Mouse (Mus musculus) testis, adult 2 months (tissue): ENCODE data around the gene Mapk14. TPM values are rescaled to one million over a fixed set of nuclear protein-coding genes. Genes with fewer than 3 reads are reported as not detected.

Experiments
- H3K27ac ChIP-seq: fragments of 200-500 bp; 2 replicates; pipeline ENCODE4 v1.5.1; 2012; ENCODE audit warnings: low read depth, low read length; ENCODE audit not compliant: control insufficient read depth, insufficient read depth
- H3K27me3 ChIP-seq: fragments of 200-500 bp; 2 replicates; pipeline ENCODE4 v1.6.1; 2012; ENCODE audit warnings: mild to moderate bottlenecking, low read length, moderate library complexity; ENCODE audit not compliant: control insufficient read depth, insufficient read depth
- H3K36me3 ChIP-seq: fragments of 200-500 bp; 2 replicates; pipeline ENCODE4 v1.6.1; 2012; ENCODE audit warnings: mild to moderate bottlenecking, low read length; ENCODE audit not compliant: control insufficient read depth, insufficient read depth
- H3K4me1 ChIP-seq: fragments of 200-500 bp; 2 replicates; pipeline ENCODE4 v1.6.1; 2012; ENCODE audit warnings: low read length; ENCODE audit not compliant: control insufficient read depth, insufficient read depth
- H3K4me3 ChIP-seq: fragments of 200-500 bp; 2 replicates; pipeline ENCODE4 v1.5.1; 2012; ENCODE audit warnings: low read depth, mild to moderate bottlenecking, low read length, moderate library complexity, mixed read lengths; ENCODE audit not compliant: control insufficient read depth
- CTCF ChIP-seq: fragments of 200-500 bp; IDR thresholded peaks from 2 replicates; pipeline ENCODE4 v1.5.1; 2012; ENCODE audit warnings: low read depth, mild to moderate bottlenecking, inconsistent platforms, low read length, moderate library complexity; ENCODE audit not compliant: control insufficient read depth, insufficient read depth, insufficient replicate concordance
- POLR2A ChIP-seq: fragments of 200-500 bp; IDR thresholded peaks from 2 replicates; pipeline ENCODE4 v1.6.1; 2012; ENCODE audit warnings: low read depth, mild to moderate bottlenecking, inconsistent platforms, low read length, moderate library complexity; ENCODE audit not compliant: control insufficient read depth
- polyA plus RNA-seq: library from polyadenylated mRNA; depleted of rRNA; stranded (reverse); fragments of >200 nt; gene quantifications from 2 replicates; pipeline ENCODE4 v1.2.3, GENCODE M21; 2012

Gene Mapk14
- polyA plus RNA-seq, 1 experiment, result 14.2 TPM

- no peak for TF ChIP-seq POLR2A
- TF ChIP-seq CTCF, result no peak
- no peaks in the 10 kb centered on the region for H3K4me1 ChIP-seq
- no peak overlapping the region for H3K27ac ChIP-seq
- no peaks in the 10 kb centered on the region for H3K36me3 ChIP-seq
- no peak overlapping the region for H3K4me3 ChIP-seq
- no peaks in the 10 kb centered on the region for H3K27me3 ChIP-seq
Observed at GRCm38 (mm10) chr17:28708989-28709388, 17.9 kb downstream of the Mapk14 start.

- no peak for TF ChIP-seq CTCF
- no peak for TF ChIP-seq POLR2A
- Histone ChIP-seq H3K4me1 (no peaks in the 10 kb centered on the region), H3K36me3 (no peaks in the 10 kb centered on the region), H3K4me3 (no peak overlapping the region), H3K27me3 (no peaks in the 10 kb centered on the region), H3K27ac (no peak overlapping the region)
Observed at GRCm38 (mm10) chr17:28709552-28710290, 18.6 kb downstream of the Mapk14 start.

- Histone ChIP-seq H3K4me1 (no peaks in the 10 kb centered on the region), H3K36me3 (no peaks in the 10 kb centered on the region), H3K27me3 (no peaks in the 10 kb centered on the region), H3K4me3 (no peak overlapping the region), H3K27ac (no peak overlapping the region)
- no peak for TF ChIP-seq CTCF
- no peak for TF ChIP-seq POLR2A
Observed at GRCm38 (mm10) chr17:28710291-28710688, 19.2 kb downstream of the Mapk14 start.

GRCm38 (mm10) chr17:28711237-28711636 is 20.1 kb downstream of the Mapk14 start:
- Histone ChIP-seq H3K4me1 (no peaks in the 10 kb centered on the region), H3K4me3 (no peak overlapping the region), H3K36me3 (no peaks in the 10 kb centered on the region), H3K27ac (no peak overlapping the region), H3K27me3 (no peaks in the 10 kb centered on the region)
- TF ChIP-seq CTCF (no peak), POLR2A (no peak)

- Histone ChIP-seq H3K27ac (no peak overlapping the region), H3K4me3 (no peak overlapping the region), H3K27me3 (no peaks in the 10 kb centered on the region), H3K36me3 (no peaks in the 10 kb centered on the region), H3K4me1 (no peaks in the 10 kb centered on the region)
- TF ChIP-seq CTCF (no peak), POLR2A (no peak)
Observed at GRCm38 (mm10) chr17:28712305-28712704, 21.2 kb downstream of the Mapk14 start.

GRCm38 (mm10) chr17:28714006-28714405 is 22.9 kb downstream of the Mapk14 start:
- no peaks in the 10 kb centered on the region for H3K27me3 ChIP-seq
- H3K4me3 ChIP-seq, result no peak overlapping the region
- TF ChIP-seq POLR2A (no peak), CTCF (no peak)
- no peaks in the 10 kb centered on the region for H3K36me3 ChIP-seq
- H3K4me1 ChIP-seq, result no peaks in the 10 kb centered on the region
- no peak overlapping the region for H3K27ac ChIP-seq

- Histone ChIP-seq H3K27ac (no peak overlapping the region), H3K4me1 (no peaks in the 10 kb centered on the region), H3K4me3 (peak overlapping the region; percentile 62), H3K36me3 (no peaks in the 10 kb centered on the region), H3K27me3 (no peaks in the 10 kb centered on the region)
- no peak for TF ChIP-seq POLR2A
- no peak for TF ChIP-seq CTCF
Observed at GRCm38 (mm10) chr17:28715832-28716548, 24.9 kb downstream of the Mapk14 start.

- Histone ChIP-seq H3K27me3 (no peaks in the 10 kb centered on the region), H3K27ac (no peak overlapping the region), H3K36me3 (no peaks in the 10 kb centered on the region), H3K4me3 (no peak overlapping the region), H3K4me1 (no peaks in the 10 kb centered on the region)
- no peak for TF ChIP-seq POLR2A
- no peak for TF ChIP-seq CTCF
Observed at GRCm38 (mm10) chr17:28717535-28717934, 26.4 kb downstream of the Mapk14 start.
